Mouse (Mus musculus) gastrocnemius, postnatal 25 days (tissue): ENCODE measurements around the gene Cela2a. TPM values are rescaled to one million over a fixed set of nuclear protein-coding genes. Genes with fewer than 3 reads are reported as not detected.

Experiments used
- DNase-seq: peaks from one replicate; pipeline ENCODE4 v3.0.0; 2022
- total RNA-seq, 2 experiments: library from RNA; stranded (reverse); gene quantifications; 1 replicate in 1 of 2; 2 replicates in 1 of 2; pipeline ENCODE4 v1.2.3; 2021

The Cela2a gene
- total RNA-seq, 2 experiments from 2014 or later = not detected

GRCm38 (mm10) chr4:141858501-141858900 lies 32.5 kb upstream of the Cela2a start:
- peak; percentile 53 for DNase-seq

GRCm38 (mm10) chr4:141857422-141857930 lies 31.5 kb upstream of the Cela2a start:
- peak; percentile 66 for DNase-seq

- no peak for DNase-seq
Observed at GRCm38 (mm10) chr4:141853437-141853836, 27.5 kb upstream of the Cela2a start.

GRCm38 (mm10) chr4:141845999-141846398 lies 20.0 kb upstream of the Cela2a start, which contains the start of gene Ctrc:
TSS of gene Ctrc (minus strand) at chr4:141846359.
- no peak for DNase-seq

GRCm38 (mm10) chr4:141834536-141835095 lies 8.7 kb upstream of the Cela2a start:
- no peak for DNase-seq

- no peak for DNase-seq
Observed at GRCm38 (mm10) chr4:141833911-141834310, 8.0 kb upstream of the Cela2a start.

- DNase-seq = no peak
Observed at GRCm38 (mm10) chr4:141831361-141831760, 5.4 kb upstream of the Cela2a start.

GRCm38 (mm10) chr4:141830381-141830780 lies 4.4 kb upstream of the Cela2a start:
- no peak for DNase-seq

- no peak for DNase-seq
Observed at GRCm38 (mm10) chr4:141828177-141828576, 2.2 kb upstream of the Cela2a start.

- DNase-seq = no peak
Observed at GRCm38 (mm10) chr4:141827401-141827800, 1.4 kb upstream of the Cela2a start.

- DNase-seq = no peak
Observed at GRCm38 (mm10) chr4:141822979-141823378, 3.0 kb downstream of the Cela2a start.

GRCm38 (mm10) chr4:141822089-141822488 lies 3.9 kb downstream of the Cela2a start:
- DNase-seq = no peak

- DNase-seq = no peak
Observed at GRCm38 (mm10) chr4:141821178-141821577, 4.8 kb downstream of the Cela2a start.

GRCm38 (mm10) chr4:141819316-141819715 lies 6.6 kb downstream of the Cela2a start:
- no peak for DNase-seq

- no peak for DNase-seq
Observed at GRCm38 (mm10) chr4:141818861-141819260, 7.1 kb downstream of the Cela2a start.

GRCm38 (mm10) chr4:141817706-141818105 lies 8.3 kb downstream of the Cela2a start:
- DNase-seq = no peak

- no peak for DNase-seq
Observed at GRCm38 (mm10) chr4:141816776-141817655, 8.9 kb downstream of the Cela2a start.

- no peak for DNase-seq
Observed at GRCm38 (mm10) chr4:141816267-141816666, 9.7 kb downstream of the Cela2a start.

GRCm38 (mm10) chr4:141811375-141811774 lies 14.6 kb downstream of the Cela2a start:
- DNase-seq = no peak

GRCm38 (mm10) chr4:141810975-141811374 lies 15.0 kb downstream of the Cela2a start:
- no peak for DNase-seq

GRCm38 (mm10) chr4:141809850-141810464 lies 16.0 kb downstream of the Cela2a start:
- no peak for DNase-seq

- no peak for DNase-seq
Observed at GRCm38 (mm10) chr4:141805886-141806285, 20.1 kb downstream of the Cela2a start.

- DNase-seq = no peak
Observed at GRCm38 (mm10) chr4:141804105-141804504, 21.9 kb downstream of the Cela2a start.
